Mouse (Mus musculus) layer of hippocampus, adult 9-10 months (tissue): Measurements from ENCODE around the gene Fasn.
"Not testable (repeated sequence)": the region's sequence is repeated elsewhere in the genome, so short reads cannot be mapped to it uniquely, and the experiment has no call there.

Experiments used
- DNase-seq: peaks from one replicate; pipeline ENCODE4 v3.0.0; 2022; ENCODE audit warnings: low spot score

Gene Fasn

GRCm38 (mm10) chr11:120823956-120824786 is at the start of gene Fasn:
Fasn (minus strand) TSS chr11:120824547.
- DNase-seq = peak; percentile 93

GRCm38 (mm10) chr11:120873206-120873605 is 48.9 kb upstream of the Fasn start:
- DNase-seq = no peak

GRCm38 (mm10) chr11:120871521-120871920 is 47.2 kb upstream of the Fasn start:
- no peak for DNase-seq

- DNase-seq = no peak
These were observed 41.5 kb upstream of the Fasn start for GRCm38 (mm10) chr11:120865816-120866215.

GRCm38 (mm10) chr11:120862819-120863218 is 38.5 kb upstream of the Fasn start:
- DNase-seq = no peak

GRCm38 (mm10) chr11:120855938-120856337 is 31.6 kb upstream of the Fasn start:
- not testable (repeated sequence) for DNase-seq

GRCm38 (mm10) chr11:120853788-120854187 is 29.4 kb upstream of the Fasn start:
- no peak for DNase-seq

- no peak for DNase-seq
These were observed 28.8 kb upstream of the Fasn start for GRCm38 (mm10) chr11:120853158-120853557.

- no peak for DNase-seq
These were observed 28.0 kb upstream of the Fasn start for GRCm38 (mm10) chr11:120852083-120852935.

GRCm38 (mm10) chr11:120851582-120851981 is 27.2 kb upstream of the Fasn start:
- no peak for DNase-seq

GRCm38 (mm10) chr11:120851132-120851531 is 26.8 kb upstream of the Fasn start:
- no peak for DNase-seq

- no peak for DNase-seq
These were observed 26.1 kb upstream of the Fasn start for GRCm38 (mm10) chr11:120850331-120851030.

- DNase-seq = no peak
These were observed 22.6 kb upstream of the Fasn start for GRCm38 (mm10) chr11:120846725-120847475.

- DNase-seq = no peak
These were observed 20.0 kb upstream of the Fasn start for GRCm38 (mm10) chr11:120844329-120844728.

GRCm38 (mm10) chr11:120833555-120834280 is 9.4 kb upstream of the Fasn start:
- DNase-seq = no peak

GRCm38 (mm10) chr11:120832962-120833361 is 8.6 kb upstream of the Fasn start:
- not testable (repeated sequence) for DNase-seq

GRCm38 (mm10) chr11:120831659-120832440 is 7.5 kb upstream of the Fasn start:
- DNase-seq = no peak

- no peak for DNase-seq
These were observed 6.3 kb upstream of the Fasn start for GRCm38 (mm10) chr11:120830686-120831085.

GRCm38 (mm10) chr11:120829757-120830532 is 5.6 kb upstream of the Fasn start:
- no peak for DNase-seq
